Mouse (Mus musculus) gastrocnemius, adult 18-20 months (tissue): ENCODE results near the gene Npm3. TPM values are rescaled to one million over a fixed set of nuclear protein-coding genes. Genes with fewer than 3 reads are reported as not detected.

Experiments
- DNase-seq: peaks from one replicate; pipeline ENCODE4 v3.0.0; 2021; ENCODE audit warnings: low spot score
- total RNA-seq, 2 experiments: library from RNA; stranded (reverse); gene quantifications; 2 replicates each; pipeline ENCODE4 v1.2.3; 2021

Npm3 gene
- total RNA-seq, 2 experiments from 2014 or later, result 10.1 to 11.0 TPM

DNA sequence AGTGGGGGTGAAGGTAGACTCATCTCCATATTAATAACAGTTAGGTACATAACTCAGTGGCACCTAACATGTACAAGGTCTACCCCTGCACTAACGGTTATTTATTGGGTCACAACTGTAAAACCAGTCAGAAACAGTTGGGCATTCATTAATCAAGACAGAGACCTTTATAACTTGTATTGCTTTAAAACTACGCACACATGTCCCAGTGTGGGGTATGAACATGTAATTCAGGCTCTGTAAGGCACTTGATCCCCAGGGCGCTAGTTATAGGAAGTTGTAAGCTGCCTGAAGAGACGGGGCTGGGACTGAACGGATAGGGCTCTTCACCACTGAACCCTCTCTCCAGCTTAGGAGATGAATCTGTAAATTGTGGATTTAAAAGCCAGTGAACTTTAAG is 9.3 kb upstream of the Npm3 start:
- no peak for DNase-seq

DNA sequence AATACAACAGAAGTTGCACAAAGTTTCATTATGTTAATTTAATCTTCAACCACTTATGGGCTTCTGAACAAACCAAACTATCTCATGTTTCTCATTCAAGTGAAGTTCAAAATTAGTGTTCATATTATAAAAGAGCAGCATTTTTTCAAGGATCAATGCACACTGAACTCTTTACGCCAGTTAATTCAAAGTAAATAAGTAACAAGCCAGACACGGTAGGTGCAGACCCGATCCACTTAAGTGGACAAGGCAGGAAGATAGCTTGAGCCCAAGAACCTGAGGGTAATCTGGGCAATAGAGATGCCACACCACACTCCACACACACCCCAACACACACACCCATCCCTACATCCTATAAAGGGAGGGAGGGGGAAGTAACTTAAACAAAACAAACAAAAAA is 4.2 kb upstream of the Npm3 start:
- DNase-seq, result no peak

DNA sequence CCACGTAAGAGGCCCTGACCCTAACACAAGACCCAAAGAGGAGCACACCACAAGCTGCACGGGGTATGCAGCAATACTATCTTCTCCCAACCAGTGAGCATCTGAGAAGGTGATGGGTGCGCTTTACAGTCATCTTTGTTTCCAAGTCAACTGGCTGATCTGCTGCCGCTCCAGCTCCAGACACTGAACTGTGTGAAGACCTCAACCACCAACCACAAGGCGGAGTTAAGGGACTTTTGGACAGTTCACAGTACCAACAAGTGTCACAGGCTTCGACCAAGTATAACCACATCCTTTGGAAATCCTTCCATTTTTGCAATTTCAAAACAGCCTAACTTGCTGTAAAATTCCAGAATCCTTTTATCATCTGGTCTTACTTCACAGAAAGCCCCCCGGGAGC is 2.5 kb upstream of the Npm3 start:
- DNase-seq, result no peak

DNA sequence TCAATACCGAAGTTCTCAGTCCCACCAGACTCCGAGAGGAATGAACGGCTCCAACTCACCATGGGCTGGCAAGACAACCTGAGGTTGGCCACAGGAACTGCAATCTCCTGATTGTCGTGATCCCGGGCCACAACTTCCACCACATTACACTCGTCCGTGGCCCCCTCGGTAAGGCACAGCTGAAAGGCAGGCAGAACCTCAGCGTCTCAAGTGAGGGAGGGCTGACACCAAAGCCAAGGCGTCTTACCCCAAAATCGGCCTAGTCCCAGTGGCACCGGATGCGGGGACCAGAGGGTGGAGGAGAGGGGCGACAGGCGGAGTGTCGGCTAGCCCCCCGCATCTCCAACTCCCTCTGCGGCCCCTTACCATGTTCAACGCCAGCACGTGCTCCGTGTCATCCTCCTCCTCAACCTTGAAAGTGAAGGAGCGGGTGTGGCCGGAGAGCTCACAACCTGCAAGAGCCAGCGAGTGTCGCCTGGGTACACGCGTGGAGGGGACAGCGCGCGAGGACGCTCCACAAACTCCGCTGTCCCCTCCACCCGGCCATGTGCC is 624 bp downstream of the Npm3 start:
- DNase-seq, result no peak

DNA sequence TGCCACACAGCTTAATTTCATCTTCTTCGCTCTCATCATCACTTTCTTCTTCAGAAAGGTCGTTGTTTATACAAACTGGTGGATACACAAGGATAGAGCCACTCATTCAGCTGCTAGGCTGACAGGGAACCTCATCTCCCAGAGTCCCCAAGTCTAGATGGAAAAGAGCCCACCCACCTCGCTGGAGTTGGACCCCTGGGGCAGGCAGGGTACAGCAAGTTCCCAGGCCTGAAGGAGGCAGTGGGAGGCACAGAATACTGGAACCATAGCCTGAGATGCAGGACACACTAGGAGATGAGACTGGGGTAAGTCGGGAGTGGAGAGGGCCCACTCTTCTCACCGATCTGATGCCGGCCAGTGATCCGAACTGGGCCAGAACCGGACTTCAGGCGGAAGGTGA is 1.2 kb downstream of the Npm3 start:
- no peak for DNase-seq

DNA sequence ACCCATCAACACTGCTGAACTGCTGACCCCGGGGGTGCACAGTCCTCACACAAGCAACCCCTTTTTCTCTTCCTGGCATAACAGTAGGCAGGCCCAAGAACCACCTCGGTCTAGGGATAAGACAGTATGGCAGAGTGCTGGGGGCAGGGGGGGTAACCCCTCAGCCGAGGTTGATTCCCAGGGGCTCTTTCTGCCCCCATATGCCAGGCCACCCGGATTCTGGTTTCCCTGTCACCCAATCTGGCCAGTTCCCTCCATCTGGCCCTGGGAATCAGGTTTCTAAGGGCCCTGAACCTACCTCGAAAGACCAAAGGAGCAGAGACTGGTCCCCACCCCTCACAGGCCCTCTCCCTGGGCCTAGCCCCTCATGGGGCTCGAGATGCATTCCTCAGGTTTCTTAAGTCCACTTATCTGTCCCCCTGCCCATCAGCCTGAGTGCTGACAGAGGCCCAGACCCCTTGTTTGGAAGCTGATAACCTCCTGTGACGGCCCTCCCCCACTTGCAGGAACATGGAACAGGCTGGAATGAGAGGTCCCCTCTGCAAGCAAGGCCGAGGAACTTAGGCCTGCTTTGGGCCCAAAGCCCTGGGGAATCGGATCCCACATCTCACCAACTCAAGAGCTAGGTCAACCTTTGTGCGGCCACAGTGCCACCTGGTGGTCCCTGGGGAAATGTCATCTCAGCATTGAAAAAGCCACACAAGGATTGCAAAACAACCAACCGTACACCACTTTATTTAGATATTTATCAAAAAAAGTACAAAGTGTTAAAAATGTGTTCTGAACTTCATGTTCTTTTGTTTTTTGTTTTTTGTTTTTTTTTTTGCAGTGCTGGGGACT is 2.1 kb downstream of the Npm3 start:
- peak; percentile 83 for DNase-seq

DNA sequence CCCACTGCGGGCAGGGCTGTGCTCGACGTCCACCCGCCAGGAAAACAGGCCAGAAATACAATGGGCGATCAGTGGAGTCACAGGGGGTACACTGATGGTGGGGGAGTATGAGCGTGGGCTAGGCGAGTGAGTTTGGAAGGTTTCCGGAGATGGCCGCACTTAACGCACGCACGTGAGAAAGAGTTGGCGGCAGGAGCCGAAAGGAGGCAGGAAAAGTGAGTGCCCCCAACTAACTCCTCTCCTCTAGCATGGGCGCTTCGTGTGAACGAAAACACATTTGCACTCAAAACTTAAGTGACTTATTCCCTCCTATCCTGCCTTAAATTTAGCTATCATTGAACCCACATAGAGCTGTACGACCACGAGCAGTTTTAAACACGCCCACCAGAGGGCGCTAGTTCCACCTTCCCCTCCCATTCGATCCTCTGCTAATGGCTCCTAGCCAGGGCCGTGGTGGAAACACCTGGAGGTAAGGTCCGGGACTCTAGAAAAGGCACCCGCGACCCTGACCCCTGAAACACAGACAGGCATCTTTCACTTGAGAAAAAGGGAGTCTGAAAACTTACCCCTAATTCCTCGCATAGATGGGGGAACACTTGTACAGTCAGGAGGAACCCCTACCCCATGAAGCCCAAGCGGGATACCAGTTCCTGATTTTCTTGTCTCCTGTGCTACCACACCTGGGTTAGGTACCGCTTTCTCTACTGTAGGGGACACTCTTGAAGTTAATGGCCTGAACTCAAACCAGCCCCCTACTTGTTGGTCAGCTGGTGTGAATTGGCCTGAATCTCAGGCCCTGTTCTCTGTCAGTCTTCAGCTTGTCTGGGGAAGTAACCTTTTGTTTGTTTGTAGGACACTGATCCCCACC is 3.0 kb downstream of the Npm3 start:
- DNase-seq, result peak; percentile 79

DNA sequence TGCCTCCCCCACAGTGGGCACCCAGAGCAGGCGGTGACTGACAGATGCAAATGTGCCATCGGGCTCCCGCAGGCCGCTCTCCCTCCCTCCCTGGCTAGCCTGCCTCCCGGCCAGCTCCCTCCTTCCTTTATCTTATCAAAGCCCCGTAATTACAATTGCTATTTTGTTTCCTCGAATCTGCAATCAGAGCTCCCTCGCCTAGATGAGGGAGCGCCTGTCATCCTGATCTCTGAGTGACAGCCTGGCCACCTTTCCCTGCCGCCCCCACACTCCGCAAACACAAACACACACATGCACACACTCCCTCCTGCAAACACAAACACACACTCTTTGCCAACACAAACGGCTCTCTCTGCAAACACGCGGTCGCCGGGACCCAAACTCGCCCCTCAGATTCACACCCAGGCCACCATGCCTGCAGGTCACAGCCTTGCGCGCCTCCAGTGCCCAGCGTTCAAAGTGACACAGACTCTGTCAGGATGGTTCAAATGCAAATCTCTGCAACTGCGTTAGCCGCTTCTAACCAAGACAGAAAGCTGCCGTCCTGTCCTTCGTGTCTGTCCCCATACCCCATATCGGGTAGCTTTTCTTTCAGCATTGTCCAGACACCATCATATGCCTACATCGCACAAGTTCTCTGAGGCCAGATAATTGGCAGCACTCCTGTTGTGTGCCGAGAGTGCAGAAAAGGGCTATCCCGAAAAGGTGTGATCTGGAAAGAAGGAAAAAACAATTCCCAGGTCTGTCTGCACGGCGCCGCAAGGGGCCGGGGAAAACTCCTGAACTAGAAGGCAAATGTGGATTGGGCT is 3.8 kb downstream of the Npm3 start:
- no peak for DNase-seq

DNA sequence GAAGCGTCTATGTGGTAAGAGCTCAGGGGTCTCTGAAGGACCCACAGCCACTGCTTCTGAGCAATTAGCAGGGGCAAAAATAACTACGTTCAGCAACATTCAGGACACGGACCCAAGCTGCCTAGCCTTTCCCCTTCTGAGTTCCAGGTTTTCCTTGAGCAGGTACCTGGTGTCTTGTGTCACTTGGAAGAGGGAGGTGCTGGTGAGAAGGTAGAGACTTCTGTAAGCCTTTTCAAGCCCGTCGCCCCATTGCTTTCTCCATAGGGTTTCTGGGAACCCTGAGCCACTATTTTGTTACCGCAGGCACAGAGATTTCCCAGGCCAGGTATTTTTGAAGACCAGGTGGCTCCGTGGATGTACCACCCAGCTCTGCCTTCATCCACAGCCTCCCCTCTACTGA is 5.8 kb downstream of the Npm3 start:
- no peak for DNase-seq

DNA sequence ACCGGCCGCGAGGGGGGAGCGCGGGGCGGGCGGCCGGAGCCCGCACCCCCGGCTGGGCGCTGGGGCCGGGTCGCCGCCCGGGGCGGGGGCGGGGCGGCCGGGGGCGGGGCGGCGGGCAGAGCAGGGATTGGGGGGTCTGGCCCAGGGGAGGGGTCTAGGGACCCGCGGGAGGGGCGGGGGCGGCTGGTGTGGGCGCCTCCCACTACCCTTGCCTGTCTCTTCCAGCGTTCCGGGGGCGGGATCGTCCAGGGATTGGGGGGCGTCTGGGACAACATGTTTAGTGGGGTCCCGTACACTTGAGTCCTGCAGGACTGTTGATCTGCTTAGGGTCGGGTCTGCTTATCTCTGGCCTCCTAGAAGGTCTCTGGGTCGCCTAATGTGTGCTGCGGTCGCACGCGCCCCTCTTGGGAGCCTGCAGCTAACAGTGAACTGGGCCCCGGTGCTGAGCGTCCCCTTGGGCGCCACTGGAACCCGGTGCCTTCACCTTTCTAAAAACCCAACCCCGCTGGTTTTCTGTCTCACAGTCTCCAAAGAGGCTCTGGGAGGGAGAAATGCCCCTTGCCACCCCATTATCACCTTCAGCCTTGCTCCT is 6.3 kb downstream of the Npm3 start:
- no peak for DNase-seq

DNA sequence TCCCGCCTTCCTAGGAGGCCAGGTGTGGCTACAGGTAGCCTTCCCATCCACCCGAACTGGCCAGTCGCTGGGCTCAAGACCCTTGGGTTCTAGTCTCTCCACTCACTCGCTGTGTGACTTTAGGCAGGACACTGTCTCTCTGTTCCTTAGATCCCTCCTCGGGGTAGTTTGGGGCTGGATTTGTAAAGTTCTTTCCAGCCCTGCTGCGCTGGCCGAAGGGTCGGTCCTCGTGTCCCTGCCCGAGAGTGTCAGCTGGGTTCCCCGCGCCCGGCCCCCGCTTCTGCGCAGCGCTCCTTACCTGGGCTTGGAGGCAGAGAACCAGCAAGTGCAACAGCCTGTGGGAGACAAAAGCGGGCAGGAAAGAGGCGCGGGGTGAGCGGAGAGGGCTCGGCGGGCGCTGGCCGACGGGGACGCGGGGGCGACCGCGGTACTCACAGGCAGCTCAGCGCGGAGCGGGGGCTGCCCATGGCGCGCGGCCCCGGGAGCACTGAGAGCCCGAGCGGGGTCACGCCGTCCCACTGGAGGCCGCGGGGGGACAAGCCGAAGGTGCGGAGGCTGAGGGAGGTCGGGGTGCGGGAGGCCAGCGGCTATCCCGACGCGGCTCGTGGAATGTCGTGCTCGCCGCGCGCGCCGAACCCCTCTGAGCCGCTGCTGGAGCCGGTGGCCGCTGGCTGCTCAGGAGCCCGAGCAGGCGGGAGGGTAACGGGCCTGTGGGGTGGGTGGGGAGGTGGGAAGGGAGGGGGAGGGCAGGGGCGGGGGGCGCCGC is 7.0 kb downstream of the Npm3 start, which contains the start of gene Fgf8:
Gene Fgf8, minus strand, starts transcription at position 698 of the 766 bp plus-strand sequence.
- no peak for DNase-seq

DNA sequence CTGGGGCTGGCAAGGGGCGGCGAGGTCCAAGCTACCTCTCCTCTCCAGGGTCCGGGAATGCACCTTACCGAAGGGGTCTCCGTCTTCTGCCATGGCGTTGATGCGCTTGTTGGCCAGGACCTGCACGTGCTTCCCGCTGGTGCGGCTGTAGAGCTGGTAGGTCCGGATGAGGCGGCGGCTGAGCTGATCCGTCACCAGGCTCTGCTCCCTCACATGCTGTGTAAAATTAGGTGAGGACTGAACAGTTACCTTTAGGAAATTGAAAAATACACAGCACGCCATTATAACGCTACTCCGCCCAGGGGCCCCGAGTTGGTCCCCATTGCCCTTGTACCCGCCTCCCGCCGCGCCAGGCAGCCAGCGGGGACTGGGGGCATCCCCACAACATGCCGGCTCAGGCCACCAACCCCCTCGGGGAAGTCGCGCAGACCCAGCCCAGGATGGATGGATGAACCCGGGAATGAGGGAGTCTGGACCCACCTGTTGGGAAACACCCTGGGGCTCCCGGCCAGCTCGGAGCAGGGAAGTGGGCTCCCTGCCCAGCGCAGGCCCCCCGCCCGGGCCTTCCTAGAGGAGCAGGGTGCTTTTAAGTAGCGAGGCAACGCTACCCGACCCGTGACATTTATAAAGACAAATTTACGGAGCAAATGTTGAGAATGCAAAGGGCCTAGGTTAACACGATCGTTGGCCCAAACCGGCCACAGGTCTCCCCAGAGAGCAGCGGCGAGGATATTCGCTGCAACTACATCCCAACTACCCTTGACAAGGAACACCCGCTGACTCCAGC is 7.8 kb downstream of the Npm3 start:
- DNase-seq, result no peak

DNA sequence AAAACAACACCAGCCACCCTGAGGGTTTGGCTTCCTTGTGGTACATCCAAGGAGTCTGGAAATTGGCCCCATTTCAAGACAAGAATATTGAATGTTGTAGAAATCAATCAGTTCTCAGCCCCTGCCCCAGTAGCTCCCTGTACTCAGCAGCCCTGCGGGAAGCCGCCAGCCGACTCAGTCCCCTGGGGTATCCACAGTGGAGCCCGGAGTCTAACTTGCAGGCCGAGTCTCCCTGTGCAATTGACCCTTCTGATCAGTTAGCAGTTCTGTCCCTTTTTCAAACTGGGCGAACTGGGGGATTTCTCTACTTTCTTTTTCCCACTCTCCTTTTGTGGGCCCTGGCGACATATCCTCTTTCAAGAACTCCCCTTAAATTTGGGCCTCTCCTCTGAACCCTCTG is 8.6 kb downstream of the Npm3 start:
- no peak for DNase-seq

DNA sequence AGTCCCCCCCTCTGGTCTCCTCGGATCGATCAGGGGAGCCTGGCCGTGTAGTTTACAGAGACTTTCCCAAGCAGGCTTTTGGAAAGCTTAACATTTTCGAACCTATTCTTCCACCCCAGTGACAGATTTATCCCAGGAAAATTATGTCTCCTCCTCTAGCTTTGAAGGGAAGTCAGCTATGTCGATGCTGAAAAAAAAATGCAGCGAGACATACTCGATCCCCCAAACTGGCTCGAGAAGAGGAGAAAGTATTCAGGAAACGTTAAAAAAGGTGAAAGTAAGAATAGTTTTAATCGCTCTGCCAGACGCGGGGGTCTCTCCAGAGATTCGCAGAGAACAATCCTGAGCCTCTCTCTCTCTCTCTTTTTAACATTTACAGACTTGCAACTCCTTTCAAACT is 9.2 kb downstream of the Npm3 start:
- DNase-seq, result no peak

DNA sequence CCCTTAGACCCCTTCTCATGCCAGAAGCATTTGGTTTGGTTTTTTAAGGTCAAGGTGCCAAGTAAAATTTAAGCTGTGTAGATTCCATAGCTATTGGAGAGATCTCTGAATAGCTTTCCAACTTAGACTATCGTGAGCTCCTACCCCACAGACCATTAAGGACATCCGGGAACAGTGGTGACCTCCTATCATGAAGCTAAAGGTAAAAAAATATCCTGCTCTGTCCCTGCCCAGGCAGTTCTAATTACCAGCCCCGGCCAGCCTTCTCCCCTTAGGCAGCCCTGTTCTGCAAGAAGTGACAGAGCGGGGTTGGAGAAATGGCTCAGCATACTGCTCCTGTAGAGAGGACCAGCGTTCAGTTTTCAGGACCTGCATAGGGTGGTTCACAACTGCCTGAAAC is 10.9 kb downstream of the Npm3 start:
- no peak for DNase-seq

DNA sequence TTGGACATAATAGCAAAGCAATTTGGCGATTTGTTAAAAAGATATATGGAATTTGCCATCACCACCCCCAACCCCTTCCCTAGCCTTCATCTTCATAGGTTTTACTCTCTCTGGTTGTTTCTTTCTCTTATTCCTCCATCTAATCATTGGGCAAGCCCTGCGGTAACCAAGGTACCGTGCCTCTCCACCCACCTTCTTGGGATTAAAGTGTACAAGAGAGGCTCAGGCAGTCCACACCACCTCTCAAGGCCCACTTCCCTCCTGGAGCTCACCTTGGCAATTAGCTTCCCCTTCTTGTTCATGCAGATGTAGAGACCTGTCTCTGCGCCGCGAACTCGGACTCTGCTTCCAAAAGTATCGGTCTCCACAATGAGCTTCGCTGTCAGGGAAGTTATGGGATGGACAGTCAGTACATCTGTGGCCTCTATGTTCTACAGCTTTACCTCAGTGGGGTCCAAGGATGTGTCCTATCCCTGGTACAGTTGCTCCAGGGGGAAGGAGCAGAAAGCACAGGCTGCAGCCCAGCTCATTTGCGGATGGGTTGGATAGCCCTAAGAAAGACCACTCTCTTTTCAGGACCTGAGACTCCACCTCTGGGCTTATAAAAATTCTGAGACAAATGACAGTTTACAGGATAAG is 11.4 kb downstream of the Npm3 start:
- DNase-seq, result no peak

DNA sequence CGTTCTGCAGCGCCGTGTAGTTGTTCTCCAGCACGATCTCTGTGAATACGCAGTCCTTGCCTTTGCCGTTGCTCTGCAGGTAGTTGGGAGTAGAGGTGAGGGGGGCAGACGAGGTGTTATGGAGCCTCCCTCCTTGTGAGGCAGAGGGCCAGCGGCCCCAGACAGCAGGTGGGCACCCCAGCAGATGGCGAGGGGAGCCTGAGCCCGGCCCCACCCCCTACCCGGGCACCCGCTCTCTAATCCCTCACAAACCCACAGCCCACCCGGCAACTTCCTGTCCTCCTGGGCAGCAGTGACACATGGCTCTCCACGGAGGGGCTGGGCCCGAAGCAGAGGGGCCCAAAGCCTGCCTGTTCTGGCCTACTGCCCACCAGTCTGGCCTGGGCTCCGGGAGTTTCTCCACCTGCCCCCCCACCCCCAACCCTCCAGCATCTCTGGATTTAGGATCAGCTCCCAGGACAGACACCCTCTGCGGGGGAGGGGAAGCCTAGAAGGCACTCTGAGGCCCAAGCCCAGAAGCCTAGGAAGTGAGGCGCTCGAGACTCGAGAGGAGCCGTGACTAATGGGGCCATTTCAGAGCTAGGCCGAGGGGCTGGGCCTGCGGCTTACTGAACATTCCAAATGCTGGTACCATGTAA is 12.1 kb downstream of the Npm3 start:
- DNase-seq, result no peak

DNA sequence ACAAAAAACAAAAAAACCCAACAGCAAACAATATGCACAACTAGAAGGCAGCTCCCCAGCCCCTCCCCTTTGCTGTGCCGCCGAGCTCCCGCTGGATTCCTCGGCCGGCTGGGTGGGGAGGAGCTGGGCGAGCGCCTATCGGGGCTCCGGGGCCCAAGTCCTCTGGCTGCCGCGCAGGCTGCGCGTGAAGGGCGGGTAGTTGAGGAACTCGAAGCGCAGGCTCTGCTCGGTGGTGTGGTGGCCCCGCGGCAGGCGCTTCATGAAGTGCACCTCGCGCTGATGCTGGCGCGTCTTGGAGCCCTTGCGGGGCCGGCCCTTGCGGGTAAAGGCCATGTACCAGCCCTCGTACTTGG is 12.6 kb downstream of the Npm3 start:
- no peak for DNase-seq

DNA sequence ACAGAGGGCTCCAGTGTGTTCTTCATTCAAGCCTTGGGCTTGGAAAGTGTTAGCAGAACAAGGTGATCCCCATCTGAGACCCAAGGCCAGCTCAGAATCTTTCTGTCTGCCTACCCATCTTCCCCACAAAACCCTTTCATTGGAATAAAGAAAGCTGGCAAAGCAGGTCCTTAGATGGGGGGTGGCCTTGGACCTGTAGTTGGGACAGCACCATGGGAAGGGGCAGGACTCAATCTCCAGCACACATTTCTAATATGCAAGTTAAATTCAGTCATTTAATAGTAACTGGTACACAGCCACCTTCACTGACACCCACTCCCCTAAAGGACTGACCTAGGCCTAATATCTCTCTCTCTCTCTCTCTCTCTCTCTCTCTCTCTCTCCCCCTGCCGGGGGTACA is 13.2 kb downstream of the Npm3 start:
- no peak for DNase-seq
